In the genomic region with DNA sequence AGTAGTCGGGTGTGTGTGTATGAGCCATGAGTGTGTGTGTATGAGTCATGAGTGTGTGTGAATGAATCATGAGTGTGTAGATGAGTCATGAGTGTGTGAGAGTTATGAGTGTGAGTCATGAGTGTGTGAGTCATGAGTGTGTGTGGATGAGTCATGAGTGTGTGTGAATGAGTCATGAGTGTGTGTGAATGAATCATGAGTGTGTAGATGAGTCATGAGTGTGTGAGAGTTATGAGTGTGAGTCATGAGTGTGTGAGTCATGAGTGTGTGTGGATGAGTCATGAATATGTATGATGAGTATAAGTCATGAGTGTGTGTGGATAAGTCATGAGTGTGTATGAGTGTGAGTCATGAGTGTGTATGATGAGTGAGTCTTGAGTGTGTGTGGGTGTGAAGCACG, we compare ENCODE assay signal across 6 mouse cellular contexts. TPM values are rescaled to one million over a fixed set of nuclear protein-coding genes. Genes with fewer than 3 reads are reported as not detected.
"Had no signal": no experiment of that assay in that cellular context is flagged by ENCODE, and none has a peak within 500 bp of the region (broad histone marks: within the 10 kb centered on the region; RNA-seq: fewer than 3 reads in every experiment).

No protein-coding gene starts in this region.

RNA-seq across cellular contexts. Expression of a gene that starts 52.5 kb away (rescaled TPM):
- total RNA-seq: gastrocnemius, postnatal 14 days; gastrocnemius, postnatal 36 days; hindbrain, postnatal 0 days; layer of hippocampus, adult 2 months; layer of hippocampus, postnatal 10 days; left cerebral cortex, postnatal 14 days had no signal
